Mouse (Mus musculus) G1E (cell line): ENCODE data around the gene Sult5a1. TPM values are rescaled to one million over a fixed set of nuclear protein-coding genes. Genes with fewer than 3 reads are reported as not detected.

Source experiments
- ATAC-seq: 2 replicates; pipeline ENCODE4 v1.8.0; 2016; ENCODE audit warnings: mild to moderate bottlenecking; ENCODE audit not compliant: insufficient number of reproducible peaks, poor library complexity, low FRiP score, severe bottlenecking; ENCODE audit errors: extremely low read depth
- DNase-seq: peaks from one replicate; pipeline ENCODE4 v3.0.0; 2012; ENCODE audit warnings: low spot score
- H3K27me3 ChIP-seq: 2 replicates; pipeline ENCODE4 v1.6.1; 2012; ENCODE audit warnings: mild to moderate bottlenecking, low read length, inconsistent platforms; ENCODE audit not compliant: insufficient read depth
- H3K36me3 ChIP-seq: replicated peaks from 2 replicates; pipeline ENCODE3; 2012; ENCODE audit warnings: mild to moderate bottlenecking, inconsistent platforms
- H3K4me1 ChIP-seq: 2 replicates; pipeline ENCODE4 v1.6.1; 2012; ENCODE audit warnings: low read depth, low read length, inconsistent platforms, mixed read lengths; ENCODE audit not compliant: insufficient read depth
- H3K4me3 ChIP-seq: 2 replicates; pipeline ENCODE4 v1.5.1; 2012; ENCODE audit warnings: low read depth, mild to moderate bottlenecking, inconsistent platforms, low read length, moderate library complexity, mixed read lengths
- H3K9me3 ChIP-seq: replicated peaks from 2 replicates; pipeline ENCODE4 v1.6.1; 2012; ENCODE audit warnings: inconsistent platforms
- CTCF ChIP-seq: IDR thresholded peaks from 2 replicates; pipeline ENCODE4 v1.5.1; 2012; ENCODE audit warnings: low read depth, low read length, inconsistent platforms, mixed read lengths
- GATA1 ChIP-seq: IDR thresholded peaks from 2 replicates; pipeline ENCODE4 v1.6.1; 2012; ENCODE audit warnings: borderline replicate concordance, low read length, inconsistent platforms, mixed read lengths
- GATA2 ChIP-seq: IDR thresholded peaks from 2 replicates; pipeline ENCODE4 v1.6.1; 2012; ENCODE audit warnings: low read depth, low read length, inconsistent platforms, borderline replicate concordance
- POLR2AphosphoS5 ChIP-seq: IDR thresholded peaks from 2 replicates; pipeline ENCODE4 v1.6.1; 2012; ENCODE audit warnings: low read depth, low read length, inconsistent platforms; ENCODE audit not compliant: insufficient replicate concordance
- TAL1 ChIP-seq: conservative IDR thresholded peaks from 2 replicates; pipeline ENCODE4 v1.6.1; 2012; ENCODE audit warnings: low read depth, low read length, inconsistent platforms, mixed read lengths
- polyA plus RNA-seq: library from polyadenylated mRNA; stranded (reverse); fragments of >175 nt; gene quantifications from 2 replicates; pipeline ENCODE4 v1.2.3, GENCODE M21; 2012
- total RNA-seq, 2 experiments: library from RNA; stranded (forward) in 1 of 2; stranded (reverse) in 1 of 2; fragments of 200-1000 nt in 1 of 2; fragments of >200 nt in 1 of 2; fragmentation: Nextera tagmentation in 1 of 2; gene quantifications; 2 replicates each; pipeline ENCODE4 v1.2.3; 2014 to 2017

Sult5a1 gene
- total and polyA plus RNA-seq, 3 experiments, result 0.11 TPM; not detected in 2

DNA sequence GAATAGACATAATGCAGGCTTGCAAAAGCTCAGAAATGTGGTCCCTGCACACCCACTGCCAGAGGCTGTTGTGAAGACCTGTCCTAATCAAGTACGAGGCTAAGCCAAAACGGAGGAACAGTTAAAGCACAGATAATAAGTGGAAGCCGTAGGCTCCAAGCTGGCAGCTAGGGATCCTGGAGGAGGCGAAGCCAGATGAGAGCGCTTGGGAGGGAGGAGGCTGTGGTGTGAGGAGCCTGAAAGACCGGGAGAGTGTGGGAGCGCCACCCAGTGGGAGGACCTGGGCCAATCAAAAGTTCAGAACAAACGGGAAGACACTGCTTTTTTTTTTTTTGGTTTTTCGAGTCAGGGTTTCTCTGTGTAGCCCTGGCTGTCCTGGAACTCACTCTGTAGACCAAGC is 32.6 kb upstream of the Sult5a1 start:
- H3K36me3 ChIP-seq, result no peaks in the 10 kb centered on the region
- DNase-seq (peak; percentile 65), ATAC-seq (no peak; the same call in 1 of the 2 replicates)
- H3K4me1 ChIP-seq, result peaks cover 25% of the 10 kb centered on the region
- H3K9me3 ChIP-seq, result no peaks in the 10 kb centered on the region
- TF ChIP-seq POLR2AphosphoS5, result no peak
- TF ChIP-seq TAL1, result no peak
- TF ChIP-seq GATA1, result no peak
- TF ChIP-seq GATA2, result no peak
- no peak for TF ChIP-seq CTCF
- no peak overlapping the region for H3K4me3 ChIP-seq
- peaks cover 67% of the 10 kb centered on the region for H3K27me3 ChIP-seq

GRCm38 (mm10) chr8:123188841-123189240 is 30.7 kb upstream of the Sult5a1 start:
- Histone ChIP-seq H3K27me3 (peaks cover 68% of the 10 kb centered on the region), H3K36me3 (no peaks in the 10 kb centered on the region), H3K4me3 (no peak overlapping the region), H3K9me3 (no peaks in the 10 kb centered on the region), H3K4me1 (peaks cover 25% of the 10 kb centered on the region)
- DNase-seq (no peak), ATAC-seq (no peak)
- TF ChIP-seq GATA1, result no peak
- TF ChIP-seq GATA2, result no peak
- no peak for TF ChIP-seq TAL1
- no peak for TF ChIP-seq POLR2AphosphoS5
- TF ChIP-seq CTCF, result no peak

DNA sequence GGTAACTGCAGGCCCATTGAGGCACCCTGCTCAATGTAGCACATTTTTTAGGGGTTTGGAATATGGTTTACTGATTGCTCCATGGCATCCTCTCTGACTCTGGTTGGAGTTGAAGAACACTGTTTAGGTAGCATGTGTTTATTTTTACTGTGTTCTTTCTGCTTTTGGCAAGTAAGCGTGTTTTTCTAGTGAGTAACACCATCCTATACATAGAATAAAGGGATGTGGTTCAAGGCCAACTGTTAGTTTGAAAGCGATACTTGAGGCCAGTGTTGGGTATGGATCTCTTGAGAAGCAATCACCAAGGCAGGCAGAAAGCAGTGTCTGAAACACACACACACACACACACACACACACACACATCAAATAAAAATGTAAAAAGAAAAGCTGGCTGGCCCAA is 29.9 kb upstream of the Sult5a1 start:
- H3K36me3 ChIP-seq, result no peaks in the 10 kb centered on the region
- peaks cover 24% of the 10 kb centered on the region for H3K4me1 ChIP-seq
- H3K27me3 ChIP-seq, result peaks cover 73% of the 10 kb centered on the region
- ATAC-seq, result no peak
- TF ChIP-seq GATA2, result no peak
- no peak for TF ChIP-seq GATA1
- no peak for TF ChIP-seq CTCF
- TF ChIP-seq POLR2AphosphoS5, result no peak
- no peak for TF ChIP-seq TAL1
- DNase-seq, result no peak
- H3K9me3 ChIP-seq, result no peaks in the 10 kb centered on the region
- no peak overlapping the region for H3K4me3 ChIP-seq

DNA sequence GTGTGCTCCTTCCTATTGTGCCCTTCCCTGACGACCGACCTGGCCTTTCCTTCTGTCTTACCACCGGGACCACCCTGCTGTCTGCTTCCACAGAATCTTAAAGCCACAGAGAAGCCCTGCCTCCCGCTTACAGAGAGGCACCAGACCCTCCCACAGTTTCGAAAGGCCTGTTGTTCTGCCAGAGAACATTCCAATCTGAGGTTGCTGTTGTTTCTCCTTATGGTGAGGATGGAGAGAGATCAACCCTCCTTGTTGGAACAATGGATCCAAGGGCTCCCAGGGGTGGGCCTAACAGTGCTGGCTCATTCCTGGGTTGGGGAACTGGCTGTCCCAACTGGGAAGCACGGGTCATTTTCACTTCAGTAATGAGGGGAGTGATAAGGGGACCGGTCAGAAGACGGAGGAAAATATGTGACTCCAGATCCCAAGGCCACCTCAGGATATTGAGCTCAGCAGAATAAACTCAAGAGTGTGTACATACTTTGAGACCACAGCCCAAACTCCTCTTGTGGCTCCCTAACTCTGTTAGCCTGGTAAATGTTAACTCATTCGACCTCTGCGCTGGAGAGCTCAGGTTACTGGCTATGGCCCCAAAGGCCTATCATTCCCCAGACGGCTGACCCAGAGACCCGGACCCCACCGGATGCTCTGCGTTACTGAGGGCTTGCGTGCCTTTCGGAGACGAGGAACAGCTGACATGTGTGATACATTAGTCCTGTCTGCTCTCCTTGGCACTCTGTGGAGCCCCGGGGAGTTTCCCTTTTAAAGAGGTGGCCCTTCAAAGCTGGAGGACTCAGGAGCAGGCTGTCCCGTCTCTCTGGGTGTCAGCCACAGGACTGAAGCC is 27.7 kb upstream of the Sult5a1 start, which contains the start of gene Dpep1:
Gene Dpep1 (plus strand): TSS at position 677 of the 844 bp plus-strand sequence.
- Histone ChIP-seq H3K4me3 (no peak within 1 kb of the TSS), H3K27me3 (peaks cover 78% of the 10 kb centered on the region), H3K36me3 (no peaks in the 10 kb centered on the region), H3K4me1 (peaks cover 18% of the 10 kb centered on the region), H3K9me3 (no peaks in the 10 kb centered on the region)
- no peak for DNase-seq
- TF ChIP-seq TAL1, result no peak
- TF ChIP-seq CTCF, result no peak
- TF ChIP-seq GATA1, result no peak
- no peak for TF ChIP-seq GATA2
- TF ChIP-seq POLR2AphosphoS5, result no peak
- no peak for ATAC-seq

DNA sequence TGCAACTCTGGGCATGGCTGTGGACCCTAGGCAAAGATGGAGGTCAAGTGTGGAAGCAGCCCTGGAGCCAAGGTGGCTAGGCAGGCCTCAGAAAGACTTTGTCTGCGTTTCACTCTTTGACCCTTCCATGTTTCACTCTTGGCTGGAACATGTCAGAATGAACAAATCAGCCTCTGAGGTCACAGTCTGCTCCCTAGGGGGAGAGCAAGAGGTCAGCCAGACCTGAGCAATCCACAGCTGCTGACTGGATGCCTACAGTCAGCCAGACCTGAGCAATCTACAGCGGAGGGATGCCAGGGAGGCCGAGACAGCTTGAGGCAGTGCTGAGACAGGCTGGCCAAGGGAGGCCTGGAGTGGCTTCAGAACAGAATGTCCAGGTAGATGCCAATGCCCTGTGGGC is 23.3 kb upstream of the Sult5a1 start:
- no peak overlapping the region for H3K4me3 ChIP-seq
- DNase-seq, result no peak

DNA sequence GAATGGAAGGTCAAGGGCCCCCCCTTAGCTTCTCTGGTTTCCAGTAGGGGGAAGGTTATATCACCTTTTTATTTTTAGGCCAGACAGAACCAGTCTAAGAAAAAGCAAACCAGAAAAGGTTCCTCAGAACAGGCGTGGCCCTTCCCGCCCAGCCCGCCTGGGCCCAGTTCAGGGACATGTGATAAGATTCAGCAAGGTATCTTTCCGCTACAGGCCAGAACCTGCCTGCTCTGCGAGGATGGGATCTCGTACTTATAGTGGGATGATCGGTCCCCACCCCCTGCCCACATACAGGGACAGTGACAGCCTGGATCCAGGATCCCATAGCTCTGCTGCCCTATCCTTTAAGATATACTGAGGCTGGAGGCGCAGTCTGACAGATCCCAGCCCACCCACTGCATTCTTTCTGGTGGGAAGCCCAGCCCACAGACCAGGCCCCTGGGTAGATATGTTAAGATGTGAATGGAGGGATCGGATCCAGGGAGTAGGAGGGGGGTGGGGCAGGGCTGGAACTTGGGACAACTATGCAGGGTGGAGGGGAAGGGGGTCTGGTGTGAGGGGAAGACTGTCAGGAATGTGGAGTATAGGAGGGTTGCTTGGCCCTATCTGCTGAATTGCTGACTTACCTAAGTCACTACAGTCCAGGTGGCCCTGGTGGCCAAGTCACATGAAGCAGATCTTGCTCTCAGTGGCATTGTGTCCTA is 1.9 kb downstream of the Sult5a1 start:
- no peak for ATAC-seq
- peaks cover 5% of the 10 kb centered on the region; the same call in 1 of the 2 replicates for H3K4me1 ChIP-seq
- TF ChIP-seq POLR2AphosphoS5 (no peak), CTCF (no peak), TAL1 (no peak), GATA2 (no peak), GATA1 (no peak)
- H3K27me3 ChIP-seq, result peaks cover 74% of the 10 kb centered on the region
- no peaks in the 10 kb centered on the region for H3K36me3 ChIP-seq
- H3K9me3 ChIP-seq, result no peaks in the 10 kb centered on the region
- H3K4me3 ChIP-seq, result no peak overlapping the region
- no peak for DNase-seq

More for the DNA sequence above, 23.3 kb upstream of the Sult5a1 start:
- Histone ChIP-seq H3K9me3 (peaks cover 20% of the 10 kb centered on the region), H3K36me3 (no peaks in the 10 kb centered on the region), H3K27me3 (peaks cover 64% of the 10 kb centered on the region), H3K4me1 (no peaks in the 10 kb centered on the region)
- TF ChIP-seq GATA1 (no peak), TAL1 (no peak), GATA2 (no peak), POLR2AphosphoS5 (no peak), CTCF (no peak)
- no peak for ATAC-seq
